Comparison of ENCODE assay signal across 8 mouse cellular contexts in genomic region chr7:88277858-88278627, GRCm38 (mm10). TPM values are rescaled to one million over a fixed set of nuclear protein-coding genes. Genes with fewer than 3 reads are reported as not detected.
A peak's percentile ranks its signal among the peaks of the same experiment; 100 is the strongest.
DNase-seq lines count a peak whose midpoint lies in the region; ATAC-seq lines count a peak whose summit lies in the region.

TSS of gene Ctsc (plus strand) at chr7:88278085.

- H3K27ac ChIP-seq in hindbrain, embryonic 13.5 days: no peak within 1 kb of the TSS

- ATAC-seq in hindbrain, embryonic 13.5 days (ENCODE audit: low FRiP score): peak; percentile 90

- H3K36me3 ChIP-seq in hindbrain, embryonic 13.5 days: no peaks in the 10 kb centered on the region

- H3K9me3 ChIP-seq in hindbrain, embryonic 13.5 days: no peaks in the 10 kb centered on the region

- WGBS in hindbrain, embryonic 13.5 days: 3% methylated on average over 34 of the region's 34 CpGs

- peaks cover 10% of the 10 kb centered on the region for H3K4me1 ChIP-seq in hindbrain, embryonic 13.5 days (replicated peaks)

- H3K9ac ChIP-seq in hindbrain, embryonic 13.5 days: peak within 1 kb of the TSS; percentile 64

- H3K4me2 ChIP-seq in hindbrain, embryonic 13.5 days: peak within 1 kb of the TSS; percentile 87

- H3K4me3 ChIP-seq in hindbrain, embryonic 13.5 days: peak within 1 kb of the TSS; percentile 46

- DNase-seq in Muller cell, postnatal 12 days (ENCODE audit: inconsistent ontology term): peak; percentile 96
- peak; percentile 18 to 45 for DNase-seq in cerebellum, postnatal 25 days
- peak; percentile 28 to 44 for DNase-seq in frontal cortex, postnatal 25 days (ENCODE audit: low spot score in 2 of 2)
- DNase-seq in layer of hippocampus, postnatal 25 days (ENCODE audit: extremely low spot score in 1 of 2, low spot score in 1 of 2): peak; percentile 36 to 47
- peak; percentile 88 for DNase-seq in lung, postnatal 14 days
- DNase-seq in ovary, postnatal 36 days (ENCODE audit: low spot score): peak; percentile 75
- peak; percentile 96 for DNase-seq in thymus, postnatal 25 days

- H3K27me3 ChIP-seq in hindbrain, embryonic 13.5 days: no peaks in the 10 kb centered on the region

RNA-seq across cellular contexts. Expression of gene Ctsc, which starts in this region (rescaled TPM):
- polyA plus RNA-seq in hindbrain, embryonic 13.5 days (2015; fragmentation: Nextera tagmentation; extraction: Ambion mirVana): 17.8 and 20.6 TPM in 2 replicates
- 10 to 100 TPM; 12.0 to 13.2 TPM for total RNA-seq in layer of hippocampus, postnatal 25 days (2021)

Comparison
In these comparisons a context has a peak if more than half of its experiments do, and no peak if none do; other contexts are left out.
1. DNase-seq: peak in every context shown above with its lines; median percentile 96 in Muller cell, postnatal 12 days; 96 in thymus, postnatal 25 days; 88 in lung, postnatal 14 days; 75 in ovary, postnatal 36 days; 42 in layer of hippocampus, postnatal 25 days; 36 in frontal cortex, postnatal 25 days; 32 in cerebellum, postnatal 25 days.